Mouse (Mus musculus) brown adipose tissue, adult 24 weeks (tissue): ENCODE results near the gene Pnpla1. TPM values are rescaled to one million over a fixed set of nuclear protein-coding genes. Genes with fewer than 3 reads are reported as not detected.

Experiments used
- H3K27ac ChIP-seq: fragments of 200-500 bp; replicated peaks from 2 replicates; pipeline ENCODE4 v1.5.1; 2012; ENCODE audit warnings: low read depth, mild to moderate bottlenecking, low read length
- H3K4me1 ChIP-seq: fragments of 200-500 bp; 2 replicates; pipeline ENCODE4 v1.6.1; 2012; ENCODE audit warnings: low read length, mixed read lengths; ENCODE audit not compliant: control insufficient read depth, insufficient read depth, insufficient read length
- H3K4me3 ChIP-seq: fragments of 200-500 bp; 2 replicates; pipeline ENCODE4 v1.5.1; 2012; ENCODE audit warnings: low read depth, mild to moderate bottlenecking, low read length, moderate library complexity; ENCODE audit not compliant: insufficient read depth
- polyA plus RNA-seq: library from polyadenylated mRNA; stranded (reverse); fragments of >200 nt; gene quantifications from 2 replicates; pipeline ENCODE4 v1.2.4, GENCODE M21; 2012; ENCODE audit not compliant: missing spikeins, insufficient read depth, insufficient read length

Pnpla1 gene
- polyA plus RNA-seq, 1 experiment: not detected

- Histone ChIP-seq H3K4me1 (peaks cover 5% of the 10 kb centered on the region; the same call in 1 of the 2 replicates), H3K27ac (no peak overlapping the region), H3K4me3 (no peak overlapping the region)
Measured at GRCm38 (mm10) chr17:28934120-28934916, 76.1 kb downstream of the Pnpla1 start.

DNA sequence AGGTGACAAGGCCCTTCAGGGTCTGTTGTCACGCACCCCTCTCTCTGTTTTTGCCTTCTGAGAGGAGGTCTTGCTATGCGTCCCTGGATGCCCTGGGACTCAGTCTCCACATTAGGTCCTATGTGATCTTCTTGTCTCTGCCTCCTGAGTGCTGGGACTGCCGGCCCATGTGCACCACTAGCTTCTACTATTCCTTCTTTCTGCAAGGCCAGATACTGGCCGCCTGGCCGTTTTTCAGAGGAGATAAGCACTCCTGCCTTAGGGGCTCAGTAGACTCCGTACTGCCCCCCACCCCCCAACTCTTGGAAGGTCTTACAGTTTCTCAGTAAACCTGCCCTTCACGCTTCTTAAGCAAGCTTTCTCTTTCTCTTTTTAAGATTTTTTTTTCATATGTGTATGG is 77.9 kb downstream of the Pnpla1 start:
- Histone ChIP-seq H3K4me1 (peaks cover 3% of the 10 kb centered on the region; the same call in 1 of the 2 replicates), H3K27ac (no peak overlapping the region), H3K4me3 (no peak overlapping the region)

DNA sequence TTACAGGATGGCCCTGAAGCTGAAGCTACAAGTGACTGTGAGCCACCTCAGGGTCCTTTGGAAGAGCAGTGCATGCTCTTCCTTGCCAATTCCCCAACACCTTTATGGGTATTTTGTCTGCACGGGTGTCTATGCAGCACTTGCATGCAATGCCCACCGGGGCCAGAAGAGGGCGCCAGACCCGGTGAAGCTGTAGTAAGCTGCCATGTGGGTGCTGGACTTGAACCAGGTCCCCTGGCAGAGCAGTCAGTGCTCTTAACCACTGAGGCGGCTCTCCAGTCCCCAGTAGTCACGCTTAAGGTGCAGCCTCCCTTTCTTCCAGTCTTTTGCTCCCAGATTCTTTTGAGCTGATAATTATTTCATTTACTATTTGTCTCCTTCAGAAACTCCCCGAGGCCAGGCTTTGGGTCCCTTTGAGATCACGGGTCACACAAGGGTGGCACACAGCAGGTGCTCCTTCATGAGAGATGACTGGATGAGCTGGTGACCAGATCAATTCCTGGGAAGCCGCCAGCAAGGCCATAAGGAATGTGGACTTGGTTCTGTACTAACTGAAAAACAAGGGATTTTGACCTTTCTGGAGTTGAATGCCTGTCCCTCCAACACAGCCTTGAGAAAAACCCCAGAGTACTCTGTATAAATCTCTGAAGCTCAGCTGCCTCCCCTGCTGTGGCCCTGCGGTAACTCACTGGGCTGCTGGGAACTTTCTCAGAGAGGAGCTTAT is 78.6 kb downstream of the Pnpla1 start:
- Histone ChIP-seq H3K4me1 (no peaks in the 10 kb centered on the region), H3K4me3 (no peak overlapping the region), H3K27ac (no peak overlapping the region)

Other genes starting within 250 kb of the Pnpla1 start
- gene Srpk1, start 235.7 kb upstream of the Pnpla1 start, polyA plus RNA-seq: 19.0 and 31.0 TPM in 2 replicates
- 0.71 and 1.5 TPM in 2 replicates for gene Slc26a8, start 168.2 kb upstream of the Pnpla1 start, polyA plus RNA-seq
- gene Mapk14, start 167.1 kb upstream of the Pnpla1 start, polyA plus RNA-seq: 39.5 and 49.0 TPM in 2 replicates
- 2.0 and 2.1 TPM in 2 replicates for gene AC170998.1, start 132.3 kb upstream of the Pnpla1 start, polyA plus RNA-seq
- gene Mapk13, start 89.1 kb upstream of the Pnpla1 start, polyA plus RNA-seq: 0.75 TPM in 2 replicates
- 21.0 and 28.9 TPM in 2 replicates for gene Brpf3, start 57.3 kb upstream of the Pnpla1 start, polyA plus RNA-seq
- not detected in 2 replicates for gene 4930539E08Rik, start 56.9 kb downstream of the Pnpla1 start, polyA plus RNA-seq
- not detected in 2 replicates for gene Pxt1, start 85.4 kb downstream of the Pnpla1 start, polyA plus RNA-seq
- 27.2 and 29.0 TPM in 2 replicates for gene Kctd20, start 93.5 kb downstream of the Pnpla1 start, polyA plus RNA-seq
- 47.3 and 49.3 TPM in 2 replicates for gene Stk38, start 149.6 kb downstream of the Pnpla1 start, polyA plus RNA-seq
- gene Srsf3, start 174.2 kb downstream of the Pnpla1 start, polyA plus RNA-seq: 105 and 132 TPM in 2 replicates
- gene Cdkn1a, start 232.6 kb downstream of the Pnpla1 start, polyA plus RNA-seq: 36.2 and 74.0 TPM in 2 replicates